9 mouse cellular contexts compared by ENCODE assay signal in the genomic region with DNA sequence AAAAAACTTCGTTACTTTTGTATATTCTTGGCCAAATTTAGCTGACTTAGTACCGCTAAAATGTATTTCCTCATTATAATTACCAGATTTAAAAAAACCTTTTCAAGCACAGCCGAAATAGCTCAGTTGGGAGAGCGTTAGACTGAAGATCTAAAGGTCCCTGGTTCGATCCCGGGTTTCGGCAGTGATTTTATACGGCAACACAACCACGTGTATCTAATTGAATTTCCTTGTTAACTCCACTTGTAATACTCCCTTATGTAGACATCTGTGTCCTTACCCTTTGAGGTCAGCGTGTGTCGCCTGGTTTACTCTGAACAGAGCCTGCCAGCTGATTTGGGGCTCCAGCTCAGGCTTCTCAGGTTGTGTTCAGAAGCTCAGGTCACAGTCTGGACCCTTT. TPM values are rescaled to one million over a fixed set of nuclear protein-coding genes. Genes with fewer than 3 reads are reported as not detected.
DNase-seq lines count a peak whose midpoint lies in the region; ATAC-seq and TF ChIP-seq lines count a peak whose summit lies in the region.
"Had no signal": no experiment of that assay in that cellular context is flagged by ENCODE, and none has a peak within 500 bp of the region (broad histone marks: within the 10 kb centered on the region; RNA-seq: fewer than 3 reads in every experiment).

No protein-coding gene starts in this region.

- no peaks in the 10 kb centered on the region for H3K9me3 ChIP-seq in G1E (replicated peaks)
- no peaks in the 10 kb centered on the region for H3K9me3 ChIP-seq in forebrain, embryonic 15.5 days

- TF ChIP-seq CTCF in G1E (IDR thresholded peaks at IDR 0.05; ENCODE audit: low read depth, low read length): no peak

- H3K4me2 ChIP-seq in forebrain, embryonic 15.5 days (replicated peaks): peak overlapping the region; percentile 33

- no peak overlapping the region for H3K9ac ChIP-seq in forebrain, embryonic 15.5 days (replicated peaks)

- WGBS in forebrain, embryonic 15.5 days: 2% methylated on average over 11 of the region's 11 CpGs

- no peak for DNase-seq in G1E (ENCODE audit: low spot score)
- peak; percentile 71 for DNase-seq in c-Kit-positive CD71-positive TER-119-negative erythroid progenitor cells, embryonic 14.5 days (ENCODE audit: low read depth)
- peak; percentile 67 for DNase-seq in heart, postnatal 4 days
- peak; percentile 40 for DNase-seq in layer of hippocampus, adult 9-11 months
- peak; percentile 58 for DNase-seq in lung, postnatal 14 days
- DNase-seq in retina, postnatal 1 day: peak; percentile 80
- DNase-seq in ovary, postnatal 10 days (ENCODE audit: low spot score): no peak

- ATAC-seq in G1E (ENCODE audit: extremely low read depth, insufficient number of reproducible peaks, low FRiP score, poor library complexity, severe bottlenecking): peak; percentile 23; the same call in 1 of the 2 replicates
- ATAC-seq in forebrain, embryonic 15.5 days (replicated peaks): peak; percentile 33

- H3K4me3 ChIP-seq in G1E (ENCODE audit: low read depth, low read length): no peak overlapping the region
- peak overlapping the region; percentile 27 for H3K4me3 ChIP-seq in forebrain, embryonic 15.5 days

- no peaks in the 10 kb centered on the region for H3K36me3 ChIP-seq in G1E (replicated peaks)
- no peaks in the 10 kb centered on the region for H3K36me3 ChIP-seq in forebrain, embryonic 15.5 days

- H3K27ac ChIP-seq in forebrain, embryonic 15.5 days (replicated peaks): no peak overlapping the region

- H3K4me1 ChIP-seq in G1E (ENCODE audit: insufficient read depth, low read depth, low read length): peaks cover 44% of the 10 kb centered on the region
- peaks cover 20% of the 10 kb centered on the region for H3K4me1 ChIP-seq in forebrain, embryonic 15.5 days

- H3K27me3 ChIP-seq in G1E (ENCODE audit: insufficient read depth, low read length): peaks cover 12% of the 10 kb centered on the region
- H3K27me3 ChIP-seq in forebrain, embryonic 15.5 days: no peaks in the 10 kb centered on the region

RNA-seq across cellular contexts. Expression of gene Osbp, which starts 36.4 kb away (rescaled TPM):
- total RNA-seq in G1E (2014; fragmentation: Nextera tagmentation) (44.8 and 50.4 TPM in 2 replicates), G1E (2017) (28.9 and 32.1 TPM in 2 replicates)
- polyA plus RNA-seq in G1E (2012): 10.2 and 12.2 TPM in 2 replicates
- 4.3 and 4.9 TPM in 2 replicates for polyA plus RNA-seq in forebrain, embryonic 15.5 days (2015; fragmentation: Nextera tagmentation; extraction: Ambion mirVana)
- 10 to 100 TPM; 69.5 to 71.2 TPM for total RNA-seq in heart, postnatal 4 days (2021)

RNA-seq across cellular contexts. Expression of gene Olfr1423, which starts 39.0 kb away (rescaled TPM):
- total RNA-seq in G1E (2014; fragmentation: Nextera tagmentation) (not detected in 2 replicates), G1E (2017) (0.05 and 0.12 TPM in 2 replicates)
- not detected in 2 replicates for polyA plus RNA-seq in G1E (2012)
- polyA plus RNA-seq in forebrain, embryonic 15.5 days (2015; fragmentation: Nextera tagmentation; extraction: Ambion mirVana): not detected in 2 replicates
- total RNA-seq in heart, postnatal 4 days (2021): not detected
- total RNA-seq: left cerebral cortex, adult 8-10 months had no signal

Comparison
In these comparisons a context has a peak if more than half of its experiments do, and no peak if none do; other contexts are left out.
1. DNase-seq: peak in c-Kit-positive CD71-positive TER-119-negative erythroid progenitor cells, embryonic 14.5 days (single experiment), heart, postnatal 4 days (single experiment), layer of hippocampus, adult 9-11 months (single experiment), lung, postnatal 14 days (single experiment) and retina, postnatal 1 day (single experiment); none in G1E (single experiment) and ovary, postnatal 10 days (single experiment).